Mouse (Mus musculus) urinary bladder, postnatal 4 days (tissue): ENCODE results near the gene Krt77.

Experiments used
- DNase-seq, 2 experiments: peaks; one replicate each; pipeline ENCODE4 v3.0.0; 2021 to 2022; ENCODE audit warnings: low spot score in 2 of 2

Krt77 gene

GRCm38 (mm10) chr15:101869431-101869830 lies at the start of gene Krt77:
Gene Krt77 (minus strand): TSS chr15:101869705.
- DNase-seq: no peak

- no peak for DNase-seq
Measured at GRCm38 (mm10) chr15:101916072-101916471, 46.6 kb upstream of the Krt77 start.

- no peak for DNase-seq
Measured at GRCm38 (mm10) chr15:101904849-101905248, 35.3 kb upstream of the Krt77 start.

- no peak for DNase-seq
Measured at GRCm38 (mm10) chr15:101902171-101903149, 33.0 kb upstream of the Krt77 start.

GRCm38 (mm10) chr15:101895216-101895615 lies 25.7 kb upstream of the Krt77 start:
- no peak for DNase-seq

- no peak for DNase-seq
Measured at GRCm38 (mm10) chr15:101892820-101893219, 23.3 kb upstream of the Krt77 start, which contains the start of gene Krt76. Gene Krt76 (minus strand): TSS chr15:101892920.

- no peak for DNase-seq
Measured at GRCm38 (mm10) chr15:101879776-101880175, 10.3 kb upstream of the Krt77 start.

- no peak for DNase-seq
Measured at GRCm38 (mm10) chr15:101878041-101878440, 8.5 kb upstream of the Krt77 start.

GRCm38 (mm10) chr15:101874383-101874782 lies 4.9 kb upstream of the Krt77 start:
- DNase-seq: no peak

GRCm38 (mm10) chr15:101873231-101873630 lies 3.7 kb upstream of the Krt77 start:
- no peak for DNase-seq

- DNase-seq: no peak
Measured at GRCm38 (mm10) chr15:101866754-101867153, 2.8 kb downstream of the Krt77 start.

- no peak for DNase-seq
Measured at GRCm38 (mm10) chr15:101860421-101861130, 8.9 kb downstream of the Krt77 start.

GRCm38 (mm10) chr15:101859735-101860170 lies 9.8 kb downstream of the Krt77 start:
- peak in 1 of 2 experiments; percentile 29 for DNase-seq

- no peak for DNase-seq
Measured at GRCm38 (mm10) chr15:101858673-101859425, 10.7 kb downstream of the Krt77 start.

GRCm38 (mm10) chr15:101856696-101857095 lies 12.8 kb downstream of the Krt77 start:
- DNase-seq: no peak

- DNase-seq: no peak
Measured at GRCm38 (mm10) chr15:101855732-101856131, 13.8 kb downstream of the Krt77 start.

GRCm38 (mm10) chr15:101854294-101854693 lies 15.2 kb downstream of the Krt77 start:
- no peak for DNase-seq

GRCm38 (mm10) chr15:101852571-101852970 lies 16.9 kb downstream of the Krt77 start:
- no peak for DNase-seq

- DNase-seq: no peak
Measured at GRCm38 (mm10) chr15:101850694-101851093, 18.8 kb downstream of the Krt77 start, which contains the start of gene Krt1. Gene Krt1 (minus strand): TSS chr15:101850794.

- no peak for DNase-seq
Measured at GRCm38 (mm10) chr15:101845971-101846403, 23.5 kb downstream of the Krt77 start.

GRCm38 (mm10) chr15:101843192-101843591 lies 26.3 kb downstream of the Krt77 start:
- DNase-seq: no peak
